Mouse (Mus musculus) embryonic facial prominence, embryonic 14.5 days (tissue): ENCODE results near the gene Apobec4. TPM values are rescaled to one million over a fixed set of nuclear protein-coding genes. Genes with fewer than 3 reads are reported as not detected.

Source experiments
- ATAC-seq: fragments of 200-750 bp; cut with Nextera tagmentation; 2 replicates; pipeline ENCODE4 v1.8.0; 2017; ENCODE audit warnings: low read depth, moderate number of reproducible peaks, moderate TSS enrichment
- DNase-seq: peaks from one replicate; pipeline ENCODE4 v3.0.0-alpha.2; 2015; ENCODE audit warnings: low spot score
- H3K27ac ChIP-seq: fragments of 300-500 bp; sonication (generic); replicated peaks from 2 replicates; pipeline ENCODE4 v1.5.1; 2014; ENCODE audit warnings: low read depth, mild to moderate bottlenecking, low read length, moderate library complexity
- H3K27me3 ChIP-seq: fragments of 300-500 bp; sonication (generic); replicated peaks from 2 replicates; pipeline ENCODE4 v1.6.1; 2014; ENCODE audit warnings: low read length; ENCODE audit not compliant: control insufficient read depth, insufficient read depth
- H3K36me3 ChIP-seq: fragments of 300-500 bp; sonication (generic); 2 replicates; pipeline ENCODE4 v1.6.1; 2014; ENCODE audit warnings: low read length, mixed read lengths; ENCODE audit not compliant: control insufficient read depth, insufficient read depth
- H3K4me1 ChIP-seq: fragments of 300-500 bp; sonication (generic); 2 replicates; pipeline ENCODE4 v1.6.1; 2014; ENCODE audit warnings: antibody characterized with exemption, low read length; ENCODE audit not compliant: control insufficient read depth, insufficient read depth
- H3K4me2 ChIP-seq: fragments of 300-500 bp; sonication (generic); 2 replicates; pipeline ENCODE4 v1.6.1; 2014; ENCODE audit warnings: low read depth, mild to moderate bottlenecking, low read length, moderate library complexity, mixed read lengths
- H3K4me3 ChIP-seq: fragments of 300-500 bp; sonication (generic); 2 replicates; pipeline ENCODE4 v1.5.1; 2014; ENCODE audit warnings: low read depth, mild to moderate bottlenecking, low read length
- H3K9ac ChIP-seq: fragments of 300-500 bp; sonication (generic); 2 replicates; pipeline ENCODE4 v1.6.1; 2014; ENCODE audit warnings: low read depth, mild to moderate bottlenecking, low read length, moderate library complexity, mixed read lengths
- H3K9me3 ChIP-seq: fragments of 300-500 bp; sonication (generic); 2 replicates; pipeline ENCODE4 v1.6.1; 2016; ENCODE audit warnings: low read length; ENCODE audit not compliant: control insufficient read depth
- WGBS: fragments of 180-500 bp; shearing (Covaris S2); extraction: QIAGEN DNeasy Blood & Tissue Kit; methylation state at CpG from one replicate; pipeline ENCODE4 v1.1.7; 2014; 5-methylcytosine and 5-hydroxymethylcytosine counted together
- polyA plus RNA-seq: library from polyadenylated mRNA; unstranded; fragments of >200 nt; fragmentation: Nextera tagmentation; extraction: Ambion mirVana; gene quantifications from 2 replicates; pipeline ENCODE4 v1.2.1, GENCODE M21; 2014

Gene Apobec4
- polyA plus RNA-seq, 1 experiment from 2014 or later = 0.25 TPM

- Histone ChIP-seq H3K9me3 (no peaks in the 10 kb centered on the region), H3K27me3 (no peaks in the 10 kb centered on the region), H3K4me3 (no peak overlapping the region), H3K27ac (no peak overlapping the region), H3K9ac (no peak overlapping the region), H3K4me1 (no peaks in the 10 kb centered on the region; the same call in 1 of the 2 replicates), H3K4me2 (no peak overlapping the region), H3K36me3 (no peaks in the 10 kb centered on the region)
- 31% methylated on average over 4 of the region's 4 CpGs for WGBS
- ATAC-seq (no peak), DNase-seq (no peak)
Measured at GRCm38 (mm10) chr1:152791269-152791668, 40.9 kb downstream of the Apobec4 start.

GRCm38 (mm10) chr1:152792736-152793494, 42.6 kb downstream of the Apobec4 start:
- Histone ChIP-seq H3K36me3 (no peaks in the 10 kb centered on the region), H3K27me3 (no peaks in the 10 kb centered on the region), H3K4me1 (no peaks in the 10 kb centered on the region; the same call in 1 of the 2 replicates), H3K9ac (no peak overlapping the region), H3K9me3 (no peaks in the 10 kb centered on the region), H3K4me2 (no peak overlapping the region), H3K4me3 (no peak overlapping the region), H3K27ac (peak overlapping the region; percentile 13)
- ATAC-seq (peak; percentile 70; the same call in 1 of the 2 replicates), DNase-seq (peak; percentile 56)
- WGBS = 26% methylated on average over 12 of the region's 12 CpGs

- Histone ChIP-seq H3K36me3 (no peaks in the 10 kb centered on the region), H3K27me3 (no peaks in the 10 kb centered on the region), H3K4me3 (no peak overlapping the region), H3K27ac (peak overlapping the region; percentile 13), H3K9me3 (no peaks in the 10 kb centered on the region), H3K4me1 (no peaks in the 10 kb centered on the region; the same call in 1 of the 2 replicates), H3K4me2 (no peak overlapping the region), H3K9ac (no peak overlapping the region)
- peak; percentile 29 for DNase-seq
- no peak; the same call in 1 of the 2 replicates for ATAC-seq
- WGBS = 53% methylated on average over 6 of the region's 6 CpGs
Measured at GRCm38 (mm10) chr1:152793495-152794130, 43.3 kb downstream of the Apobec4 start.

GRCm38 (mm10) chr1:152795688-152796255, 45.4 kb downstream of the Apobec4 start:
- no peak overlapping the region for H3K27ac ChIP-seq
- no peak for ATAC-seq

GRCm38 (mm10) chr1:152796683-152797263, 46.4 kb downstream of the Apobec4 start:
- Histone ChIP-seq H3K9ac (no peak overlapping the region), H3K4me3 (no peak overlapping the region), H3K4me1 (no peaks in the 10 kb centered on the region), H3K36me3 (no peaks in the 10 kb centered on the region), H3K9me3 (no peaks in the 10 kb centered on the region), H3K4me2 (no peak overlapping the region), H3K27ac (no peak overlapping the region), H3K27me3 (no peaks in the 10 kb centered on the region)
- no peak for ATAC-seq
- DNase-seq = no peak
- WGBS = 76% methylated on average over 8 of the region's 8 CpGs

More at GRCm38 (mm10) chr1:152795688-152796255, 45.4 kb downstream of the Apobec4 start:
- Histone ChIP-seq H3K4me3 (no peak overlapping the region), H3K9ac (no peak overlapping the region), H3K27me3 (no peaks in the 10 kb centered on the region), H3K9me3 (no peaks in the 10 kb centered on the region), H3K4me2 (no peak overlapping the region), H3K4me1 (no peaks in the 10 kb centered on the region; the same call in 1 of the 2 replicates), H3K36me3 (no peaks in the 10 kb centered on the region)
- 73% methylated on average over 8 of the region's 8 CpGs for WGBS
- DNase-seq = no peak

- Histone ChIP-seq H3K9ac (no peak overlapping the region), H3K4me3 (no peak overlapping the region), H3K4me2 (no peak overlapping the region), H3K4me1 (no peaks in the 10 kb centered on the region), H3K36me3 (no peaks in the 10 kb centered on the region), H3K9me3 (no peaks in the 10 kb centered on the region), H3K27ac (no peak overlapping the region), H3K27me3 (no peaks in the 10 kb centered on the region)
- 66% methylated on average over 9 of the region's 9 CpGs for WGBS
- ATAC-seq (no peak), DNase-seq (peak; percentile 51)
Measured at GRCm38 (mm10) chr1:152798125-152798524, 47.8 kb downstream of the Apobec4 start.

GRCm38 (mm10) chr1:152799897-152800296, 49.5 kb downstream of the Apobec4 start, which contains the start of gene Ncf2:
Ncf2 (plus strand) TSS chr1:152800194.
- Histone ChIP-seq H3K4me3 (no peak within 1 kb of the TSS), H3K9me3 (no peaks in the 10 kb centered on the region), H3K36me3 (no peaks in the 10 kb centered on the region), H3K4me1 (no peaks in the 10 kb centered on the region), H3K9ac (no peak within 1 kb of the TSS), H3K4me2 (no peak within 1 kb of the TSS), H3K27me3 (no peaks in the 10 kb centered on the region), H3K27ac (no peak within 1 kb of the TSS)
- ATAC-seq = peak; percentile 93
- 17% methylated on average over 2 of the region's 2 CpGs for WGBS
- DNase-seq = peak; percentile 73

- DNase-seq (no peak), ATAC-seq (no peak)
- no peak overlapping the region for H3K9ac ChIP-seq
- no peaks in the 10 kb centered on the region for H3K4me1 ChIP-seq
- H3K36me3 ChIP-seq = no peaks in the 10 kb centered on the region
- H3K9me3 ChIP-seq = no peaks in the 10 kb centered on the region
- WGBS = 79% methylated on average over 13 of the region's 13 CpGs
- no peaks in the 10 kb centered on the region for H3K27me3 ChIP-seq
- no peak overlapping the region for H3K4me3 ChIP-seq
- no peak overlapping the region for H3K27ac ChIP-seq
- H3K4me2 ChIP-seq = no peak overlapping the region
Measured at GRCm38 (mm10) chr1:152800633-152801176, 50.4 kb downstream of the Apobec4 start.
